Mouse (Mus musculus): ENCODE results near the gene Rnase2a.
"Not testable (repeated sequence)": the region's sequence is repeated elsewhere in the genome, so short reads cannot be mapped to it uniquely, and the experiment has no call there.

Rnase2a gene

GRCm38 (mm10) chr14:51256041-51256440 is at the start of gene Rnase2a:
TSS of gene Rnase2a (minus strand) at chr14:51256112.
- in situ Hi-C loops (cut with MboI; ENCODE audit: low sequenced_read_pairs): no loop called here

- in situ Hi-C loops (cut with MboI; ENCODE audit: low sequenced_read_pairs): no loop called here
Measured at GRCm38 (mm10) chr14:51291505-51291904, 35.6 kb upstream of the Rnase2a start.

- in situ Hi-C loops (cut with MboI; ENCODE audit: low sequenced_read_pairs): not testable (repeated sequence)
Measured at GRCm38 (mm10) chr14:51278515-51278914, 22.6 kb upstream of the Rnase2a start.

- in situ Hi-C loops (cut with MboI; ENCODE audit: low sequenced_read_pairs): loop anchor here (10.0 kb wide), 1 partner anchor 94 kb away; no protein-coding TSS in a partner anchor
Measured at GRCm38 (mm10) chr14:51268677-51269076, 12.8 kb upstream of the Rnase2a start.

- in situ Hi-C loops (cut with MboI; ENCODE audit: low sequenced_read_pairs): loop anchor here (10.0 kb wide), 1 partner anchor 91 kb away; no protein-coding TSS in a partner anchor
Measured at GRCm38 (mm10) chr14:51266113-51266512, 10.2 kb upstream of the Rnase2a start.

- in situ Hi-C loops (cut with MboI; ENCODE audit: low sequenced_read_pairs): loop anchor here (10.0 kb wide), 1 partner anchor 91 kb away; no protein-coding TSS in a partner anchor
Measured at GRCm38 (mm10) chr14:51265667-51266066, 9.8 kb upstream of the Rnase2a start.

- in situ Hi-C loops (cut with MboI; ENCODE audit: low sequenced_read_pairs): loop anchor here (10.0 kb wide), 1 partner anchor 88 kb away; no protein-coding TSS in a partner anchor
Measured at GRCm38 (mm10) chr14:51262397-51262796, 6.5 kb upstream of the Rnase2a start.

GRCm38 (mm10) chr14:51259741-51260140 is 3.8 kb upstream of the Rnase2a start:
- in situ Hi-C loops (cut with MboI; ENCODE audit: low sequenced_read_pairs): loop anchor here (10.0 kb wide), 1 partner anchor 85 kb away; no protein-coding TSS in a partner anchor

- in situ Hi-C loops (cut with MboI; ENCODE audit: low sequenced_read_pairs): no loop called here
Measured at GRCm38 (mm10) chr14:51253569-51253968, 2.3 kb downstream of the Rnase2a start.

GRCm38 (mm10) chr14:51252206-51252605 is 3.7 kb downstream of the Rnase2a start:
- in situ Hi-C loops (cut with MboI; ENCODE audit: low sequenced_read_pairs): not testable (repeated sequence)

- in situ Hi-C loops (cut with MboI; ENCODE audit: low sequenced_read_pairs): no loop called here
Measured at GRCm38 (mm10) chr14:51250348-51250747, 5.6 kb downstream of the Rnase2a start.

- in situ Hi-C loops (cut with MboI; ENCODE audit: low sequenced_read_pairs): loop anchor here (10.0 kb wide), 1 partner anchor 143 kb away; no protein-coding TSS in a partner anchor
Measured at GRCm38 (mm10) chr14:51247736-51248135, 8.2 kb downstream of the Rnase2a start.

- in situ Hi-C loops (cut with MboI; ENCODE audit: low sequenced_read_pairs): loop anchor here (10.0 kb wide), 1 partner anchor 136 kb away; no protein-coding TSS in a partner anchor
Measured at GRCm38 (mm10) chr14:51240899-51241298, 15.0 kb downstream of the Rnase2a start.

- in situ Hi-C loops (cut with MboI; ENCODE audit: low sequenced_read_pairs): not testable (repeated sequence)
Measured at GRCm38 (mm10) chr14:51237488-51237887, 18.4 kb downstream of the Rnase2a start.

- in situ Hi-C loops (cut with MboI; ENCODE audit: low sequenced_read_pairs): not testable (repeated sequence)
Measured at GRCm38 (mm10) chr14:51229657-51230056, 26.3 kb downstream of the Rnase2a start.

GRCm38 (mm10) chr14:51220075-51220474 is 35.8 kb downstream of the Rnase2a start:
- in situ Hi-C loops (cut with MboI; ENCODE audit: low sequenced_read_pairs): not testable (repeated sequence)

Measured in CH12F3 (cell line).